ENCODE assay signal across 9 mouse cellular contexts in the genomic region with DNA sequence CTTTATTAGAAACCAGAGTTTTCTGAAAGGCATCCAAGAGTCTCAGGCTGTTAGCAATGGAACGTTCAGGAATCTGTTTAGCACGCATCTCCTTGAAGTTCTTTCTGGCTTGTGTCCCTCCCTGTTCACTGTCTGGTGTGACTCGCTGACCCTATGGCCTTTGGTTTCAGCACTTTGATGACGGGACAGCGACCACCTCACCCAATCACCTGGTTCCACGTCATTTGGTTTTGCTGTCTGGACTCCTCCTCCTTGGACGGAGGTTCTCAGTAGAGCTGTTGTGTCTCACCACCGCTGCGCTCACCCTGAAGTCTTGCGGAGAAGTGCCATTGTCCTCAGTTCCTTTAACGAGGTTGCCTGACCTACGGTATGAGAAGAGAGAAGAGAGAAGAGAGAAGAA. TPM values are rescaled to one million over a fixed set of nuclear protein-coding genes. Genes with fewer than 3 reads are reported as not detected.
DNase-seq lines count a peak whose midpoint lies in the region; ATAC-seq lines count a peak whose summit lies in the region.
"Had no signal": no experiment of that assay in that cellular context is flagged by ENCODE, and none has a peak within 500 bp of the region (broad histone marks: within the 10 kb centered on the region; RNA-seq: fewer than 3 reads in every experiment).

No protein-coding gene starts in this region.

- H3K4me2 ChIP-seq in hindbrain, embryonic 12.5 days (replicated peaks) = no peak overlapping the region

- H3K36me3 ChIP-seq in hindbrain, embryonic 10.5 days = no peaks in the 10 kb centered on the region
- H3K36me3 ChIP-seq in hindbrain, embryonic 12.5 days = no peaks in the 10 kb centered on the region

- H3K9ac ChIP-seq in hindbrain, embryonic 12.5 days = no peak overlapping the region

- H3K4me3 ChIP-seq in hindbrain, embryonic 10.5 days = no peak overlapping the region
- no peak overlapping the region for H3K4me3 ChIP-seq in hindbrain, embryonic 12.5 days

- peaks cover 5% of the 10 kb centered on the region; the same call in 1 of the 2 replicates for H3K4me1 ChIP-seq in hindbrain, embryonic 10.5 days (replicated peaks)
- H3K4me1 ChIP-seq in hindbrain, embryonic 12.5 days = peaks cover 4% of the 10 kb centered on the region; the same call in 1 of the 2 replicates

- peak; percentile 78 for DNase-seq in hindbrain, embryonic 10.5 days (ENCODE audit: low spot score)
- DNase-seq in ZHBTc4 (ENCODE audit: low read depth, low spot score) = peak; percentile 91
- peak; percentile 66 for DNase-seq in kidney, postnatal 10 days
- DNase-seq in right cerebral cortex, postnatal 4 days = no peak
- DNase-seq in gastrocnemius, postnatal 25 days = no peak
- DNase-seq in gastrocnemius, adult 18-20 months (ENCODE audit: low spot score) = no peak

- no peaks in the 10 kb centered on the region for H3K9me3 ChIP-seq in hindbrain, embryonic 10.5 days
- H3K9me3 ChIP-seq in hindbrain, embryonic 12.5 days (replicated peaks) = no peaks in the 10 kb centered on the region

- no peak overlapping the region for H3K27ac ChIP-seq in hindbrain, embryonic 10.5 days
- no peak overlapping the region for H3K27ac ChIP-seq in hindbrain, embryonic 12.5 days

- no peak for ATAC-seq in hindbrain, embryonic 12.5 days (ENCODE audit: low FRiP score)
- ATAC-seq in megakaryocyte-erythroid progenitor cell, adult 5-6 weeks (replicated peaks; ENCODE audit: low FRiP score, low TSS enrichment, poor library complexity, severe bottlenecking) = peak; percentile 70

- WGBS in hindbrain, embryonic 10.5 days = 1% methylated on average over 12 of the region's 12 CpGs
- 3% methylated on average over 12 of the region's 12 CpGs for WGBS in hindbrain, embryonic 12.5 days

- peaks cover 59% of the 10 kb centered on the region for H3K27me3 ChIP-seq in hindbrain, embryonic 10.5 days (ENCODE audit: insufficient read depth, poor library complexity, severe bottlenecking)
- peaks cover 61% of the 10 kb centered on the region for H3K27me3 ChIP-seq in hindbrain, embryonic 12.5 days

RNA-seq across cellular contexts. Expression of a gene that starts 21.2 kb away (rescaled TPM):
- 1.2 and 3.0 TPM in 2 replicates for polyA plus RNA-seq in hindbrain, embryonic 10.5 days (2016; fragmentation: Nextera tagmentation; extraction: Ambion mirVana)
- 1.1 and 2.1 TPM in 2 replicates for polyA plus RNA-seq in hindbrain, embryonic 12.5 days (2016; fragmentation: Nextera tagmentation; extraction: Ambion mirVana)
- total RNA-seq in megakaryocyte-erythroid progenitor cell, adult 5-6 weeks (2014; fragmentation: Nextera tagmentation) = not detected in 2 replicates
- not detected in 2 replicates for total RNA-seq in megakaryocyte-erythroid progenitor cell, adult 5-6 weeks (2017)
- total RNA-seq in gastrocnemius, postnatal 25 days (2021) = not detected
- total RNA-seq in gastrocnemius, adult 18-20 months (2021) = not detected
- polyA plus RNA-seq: large intestine, adult 2 months had no signal

RNA-seq across cellular contexts. Expression of a gene that starts 21.4 kb away (rescaled TPM):
- polyA plus RNA-seq in hindbrain, embryonic 10.5 days (2016; fragmentation: Nextera tagmentation; extraction: Ambion mirVana) = 15.3 and 16.1 TPM in 2 replicates
- polyA plus RNA-seq in hindbrain, embryonic 12.5 days (2016; fragmentation: Nextera tagmentation; extraction: Ambion mirVana) = 24.9 TPM in 2 replicates
- total RNA-seq in megakaryocyte-erythroid progenitor cell, adult 5-6 weeks (2014; fragmentation: Nextera tagmentation) = 20.9 and 44.1 TPM in 2 replicates
- total RNA-seq in megakaryocyte-erythroid progenitor cell, adult 5-6 weeks (2017) = 33.5 and 48.7 TPM in 2 replicates
- total RNA-seq in gastrocnemius, postnatal 25 days (2021) = 10 to 100 TPM; 18.0 to 20.6 TPM
- total RNA-seq in gastrocnemius, adult 18-20 months (2021) = 10 to 100 TPM; 18.3 to 24.3 TPM

Comparison
In these comparisons a context has a peak if more than half of its experiments do, and no peak if none do; other contexts are left out.
1. DNase-seq: peak in hindbrain, embryonic 10.5 days (single experiment), ZHBTc4 (single experiment) and kidney, postnatal 10 days (single experiment); none in right cerebral cortex, postnatal 4 days (single experiment), gastrocnemius, postnatal 25 days (single experiment) and gastrocnemius, adult 18-20 months (single experiment).